Mouse (Mus musculus): ENCODE measurements around the gene Tubd1.
"Not testable (repeated sequence)": the region's sequence is repeated elsewhere in the genome, so short reads cannot be mapped to it uniquely, and the experiment has no call there.

Tubd1 gene

GRCm38 (mm10) chr11:86544639-86545299, at the start of gene Tubd1, which contains the start of gene Rps6kb1:
Tubd1 (plus strand) TSS chr11:86544991.
Rps6kb1 (minus strand) TSS chr11:86544805.
- DNase-seq (ENCODE audit: low spot score in 2 of 2): peak; percentile 98 to 99

GRCm38 (mm10) chr11:86497356-86497755, 47.4 kb upstream of the Tubd1 start:
- no peak for DNase-seq (ENCODE audit: low spot score in 2 of 2)

GRCm38 (mm10) chr11:86497908-86498307, 46.9 kb upstream of the Tubd1 start:
- DNase-seq (ENCODE audit: low spot score in 2 of 2): no peak

GRCm38 (mm10) chr11:86500795-86501194, 44.0 kb upstream of the Tubd1 start:
- DNase-seq (ENCODE audit: low spot score in 2 of 2): no peak

- no peak for DNase-seq (ENCODE audit: low spot score in 2 of 2)
These were observed 41.7 kb upstream of the Tubd1 start for GRCm38 (mm10) chr11:86503121-86503520.

GRCm38 (mm10) chr11:86507334-86507733, 37.5 kb upstream of the Tubd1 start:
- DNase-seq (ENCODE audit: low spot score in 2 of 2): no peak

GRCm38 (mm10) chr11:86507991-86508390, 36.8 kb upstream of the Tubd1 start:
- DNase-seq (ENCODE audit: low spot score in 2 of 2): no peak

GRCm38 (mm10) chr11:86516620-86517019, 28.2 kb upstream of the Tubd1 start:
- no peak for DNase-seq (ENCODE audit: low spot score in 2 of 2)

GRCm38 (mm10) chr11:86517229-86517628, 27.6 kb upstream of the Tubd1 start:
- no peak for DNase-seq (ENCODE audit: low spot score in 2 of 2)

GRCm38 (mm10) chr11:86519751-86520150, 25.0 kb upstream of the Tubd1 start:
- DNase-seq (ENCODE audit: low spot score in 2 of 2): no peak

GRCm38 (mm10) chr11:86527528-86527927, 17.3 kb upstream of the Tubd1 start:
- DNase-seq (ENCODE audit: low spot score in 2 of 2): no peak

- no peak for DNase-seq (ENCODE audit: low spot score in 2 of 2)
These were observed 12.0 kb upstream of the Tubd1 start for GRCm38 (mm10) chr11:86532834-86533233.

GRCm38 (mm10) chr11:86533302-86533701, 11.5 kb upstream of the Tubd1 start:
- DNase-seq (ENCODE audit: low spot score in 2 of 2): not testable (repeated sequence)

- no peak for DNase-seq (ENCODE audit: low spot score in 2 of 2)
These were observed 10.4 kb upstream of the Tubd1 start for GRCm38 (mm10) chr11:86534201-86534910.

- DNase-seq (ENCODE audit: low spot score in 2 of 2): no peak
These were observed 6.0 kb upstream of the Tubd1 start for GRCm38 (mm10) chr11:86538786-86539185.

GRCm38 (mm10) chr11:86539716-86540475, 4.9 kb upstream of the Tubd1 start:
- no peak for DNase-seq (ENCODE audit: low spot score in 2 of 2)

- DNase-seq (ENCODE audit: low spot score in 2 of 2): no peak
These were observed 4.3 kb upstream of the Tubd1 start for GRCm38 (mm10) chr11:86540476-86540845.

GRCm38 (mm10) chr11:86542851-86543250, 1.9 kb upstream of the Tubd1 start:
- DNase-seq (ENCODE audit: low spot score in 2 of 2): no peak

- DNase-seq (ENCODE audit: low spot score in 2 of 2): peak in 1 of 2 experiments; percentile 13
These were observed 692 bp upstream of the Tubd1 start for GRCm38 (mm10) chr11:86543960-86544638.

- DNase-seq (ENCODE audit: low spot score in 2 of 2): no peak
These were observed 765 bp downstream of the Tubd1 start for GRCm38 (mm10) chr11:86545556-86545955.

- no peak for DNase-seq (ENCODE audit: low spot score in 2 of 2)
These were observed 2.6 kb downstream of the Tubd1 start for GRCm38 (mm10) chr11:86547412-86547811.

GRCm38 (mm10) chr11:86553525-86553924, 8.7 kb downstream of the Tubd1 start:
- no peak for DNase-seq (ENCODE audit: low spot score in 2 of 2)
